Mouse (Mus musculus) neural tube, embryonic 11.5 days (tissue): ENCODE measurements around the gene Gtf2b. TPM values are rescaled to one million over a fixed set of nuclear protein-coding genes. Genes with fewer than 3 reads are reported as not detected.

Source experiments
- ATAC-seq: fragments of 200-750 bp; cut with Nextera tagmentation; 2 replicates; pipeline ENCODE4 v1.8.0; 2017; ENCODE audit warnings: moderate number of reproducible peaks, mild to moderate bottlenecking, moderate TSS enrichment, moderate library complexity; ENCODE audit not compliant: insufficient read depth, low FRiP score, low TSS enrichment
- DNase-seq: peaks from one replicate; pipeline ENCODE4 v3.0.0-alpha.2; 2015; ENCODE audit warnings: low spot score
- H3K27ac ChIP-seq: fragments of 300-500 bp; sonication (generic); 2 replicates; pipeline ENCODE4 v1.5.1; 2014; ENCODE audit warnings: low read depth, mild to moderate bottlenecking, low read length
- H3K27me3 ChIP-seq: fragments of 300-500 bp; sonication (generic); 2 replicates; pipeline ENCODE4 v1.6.1; 2014; ENCODE audit warnings: mild to moderate bottlenecking, low read length, mixed read lengths; ENCODE audit not compliant: control insufficient read depth, insufficient read depth
- H3K36me3 ChIP-seq: fragments of 300-500 bp; sonication (generic); 2 replicates; pipeline ENCODE4 v1.6.1; 2014; ENCODE audit warnings: mild to moderate bottlenecking, low read length, moderate library complexity, mixed read lengths; ENCODE audit not compliant: control insufficient read depth, insufficient read depth
- H3K4me1 ChIP-seq: fragments of 300-500 bp; sonication (generic); 2 replicates; pipeline ENCODE4 v1.6.1; 2014; ENCODE audit warnings: low read length, mixed read lengths; ENCODE audit not compliant: control insufficient read depth, insufficient read depth
- H3K4me2 ChIP-seq: fragments of 300-500 bp; sonication (generic); 2 replicates; pipeline ENCODE4 v1.6.1; 2014; ENCODE audit warnings: low read depth, mild to moderate bottlenecking, moderate library complexity
- H3K4me3 ChIP-seq: fragments of 300-500 bp; sonication (generic); 2 replicates; pipeline ENCODE4 v1.5.1; 2014; ENCODE audit warnings: low read depth, low read length
- H3K9ac ChIP-seq: fragments of 300-500 bp; sonication (generic); 2 replicates; pipeline ENCODE4 v1.6.1; 2014; ENCODE audit warnings: mild to moderate bottlenecking, low read length
- H3K9me3 ChIP-seq: fragments of 300-500 bp; sonication (generic); 2 replicates; pipeline ENCODE4 v1.6.1; 2016; ENCODE audit warnings: low read length; ENCODE audit not compliant: control insufficient read depth
- WGBS: fragments of 180-500 bp; shearing (Covaris S2); extraction: QIAGEN DNeasy Blood & Tissue Kit; methylation state at CpG from one replicate; pipeline ENCODE4 v1.1.7; 2014; 5-methylcytosine and 5-hydroxymethylcytosine counted together
- polyA plus RNA-seq: library from polyadenylated mRNA; unstranded; fragments of >200 nt; fragmentation: Nextera tagmentation; extraction: Ambion mirVana; gene quantifications from 2 replicates; pipeline ENCODE4 v1.2.1, GENCODE M21; 2014

Gene Gtf2b
- polyA plus RNA-seq, 1 experiment from 2014 or later = 98.1 TPM

- H3K36me3 ChIP-seq = peaks cover 6% of the 10 kb centered on the region
- no peak overlapping the region for H3K9ac ChIP-seq
- no peak overlapping the region for H3K27ac ChIP-seq
- DNase-seq = no peak
- H3K4me1 ChIP-seq = no peaks in the 10 kb centered on the region
- WGBS = 87% methylated on average over 3 of the region's 3 CpGs
- ATAC-seq = no peak
- no peaks in the 10 kb centered on the region for H3K27me3 ChIP-seq
- no peak overlapping the region for H3K4me2 ChIP-seq
- H3K9me3 ChIP-seq = no peaks in the 10 kb centered on the region
- no peak overlapping the region for H3K4me3 ChIP-seq
Measured at GRCm38 (mm10) chr3:142777227-142777626, 12.4 kb downstream of the Gtf2b start.

DNA sequence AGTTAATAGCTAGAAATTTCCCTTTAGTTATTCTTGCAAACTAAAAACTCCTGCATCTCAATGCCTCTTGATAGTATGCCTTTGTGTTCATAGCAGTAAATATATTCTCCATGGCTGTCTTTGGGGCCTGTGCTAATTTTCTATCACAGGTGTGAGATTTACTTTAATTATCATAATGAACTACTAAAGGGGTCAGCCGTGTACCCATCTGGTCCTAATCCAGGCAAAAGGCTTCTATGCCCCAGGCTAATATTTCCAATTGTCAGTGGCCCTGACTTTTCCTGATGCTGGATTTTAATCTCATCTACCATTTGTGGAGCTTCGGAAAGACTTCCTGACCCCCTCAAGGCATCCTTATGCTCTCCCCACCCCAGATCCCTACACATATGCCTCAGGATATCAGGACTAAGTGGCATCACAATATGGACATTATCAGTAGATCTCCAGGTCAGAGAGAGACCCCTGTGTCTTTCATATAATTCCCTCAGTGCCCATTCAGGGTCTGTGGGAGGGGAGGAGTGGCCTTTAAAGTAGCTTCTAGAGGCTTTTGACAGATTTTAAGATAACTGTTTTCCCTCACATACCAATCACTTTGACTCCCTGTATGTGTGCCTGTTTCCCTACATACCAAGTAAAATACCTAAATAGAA lies 21.7 kb downstream of the Gtf2b start:
- Histone ChIP-seq H3K27ac (no peak overlapping the region), H3K9ac (no peak overlapping the region), H3K9me3 (no peaks in the 10 kb centered on the region), H3K27me3 (no peaks in the 10 kb centered on the region), H3K36me3 (no peaks in the 10 kb centered on the region), H3K4me2 (no peak overlapping the region), H3K4me3 (no peak overlapping the region), H3K4me1 (no peaks in the 10 kb centered on the region)
- 61% methylated on average over 2 of the region's 2 CpGs for WGBS
- peak; percentile 35; the same call in 1 of the 2 replicates for ATAC-seq
- no peak for DNase-seq

DNA sequence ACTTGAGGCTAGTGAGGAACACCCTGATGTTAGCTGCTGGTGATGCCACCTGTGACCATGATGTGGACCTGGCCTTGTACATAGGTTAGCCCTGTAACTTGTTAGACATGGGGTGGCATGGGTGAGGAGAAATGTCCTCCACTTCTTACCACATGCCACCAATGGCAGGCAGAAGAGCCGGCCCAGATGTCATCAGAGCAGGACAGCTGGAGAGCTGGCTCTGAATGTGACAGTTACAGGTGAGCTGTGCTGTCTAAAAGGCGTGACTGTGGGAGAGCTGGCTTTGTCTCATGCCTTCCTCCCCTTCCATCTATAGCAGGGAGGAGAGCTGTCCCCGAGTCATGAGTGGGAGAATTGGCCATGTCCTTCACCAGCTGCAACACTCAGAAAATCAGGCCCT lies 30.7 kb downstream of the Gtf2b start:
- no peak overlapping the region for H3K4me2 ChIP-seq
- 88% methylated on average over 3 of the region's 3 CpGs for WGBS
- ATAC-seq (no peak; the same call in 1 of the 2 replicates), DNase-seq (no peak)
- no peaks in the 10 kb centered on the region for H3K9me3 ChIP-seq
- no peak overlapping the region for H3K4me3 ChIP-seq
- H3K27ac ChIP-seq = no peak overlapping the region
- H3K27me3 ChIP-seq = no peaks in the 10 kb centered on the region
- no peak overlapping the region for H3K9ac ChIP-seq
- peaks cover 5% of the 10 kb centered on the region for H3K36me3 ChIP-seq
- no peaks in the 10 kb centered on the region for H3K4me1 ChIP-seq

DNA sequence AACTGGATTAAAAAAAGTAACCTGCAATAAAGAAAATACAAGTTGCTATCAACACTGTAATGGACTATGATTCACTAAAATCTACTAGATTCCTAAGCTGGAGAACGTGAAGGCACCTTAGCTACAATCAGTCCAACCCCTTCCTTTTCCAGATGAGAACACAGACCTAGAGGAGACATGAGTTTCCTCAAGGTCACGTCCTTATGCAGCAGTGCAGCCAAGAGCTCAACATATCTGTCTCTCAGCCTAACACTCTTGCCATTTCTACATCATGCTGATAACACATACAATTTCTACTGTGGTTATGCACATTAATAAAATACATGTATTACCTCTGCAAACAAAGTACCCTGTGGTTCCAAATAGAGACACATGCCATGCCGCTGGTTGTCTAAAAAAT lies 46.7 kb downstream of the Gtf2b start:
- Histone ChIP-seq H3K9ac (no peak overlapping the region), H3K27me3 (no peaks in the 10 kb centered on the region), H3K4me1 (no peaks in the 10 kb centered on the region), H3K4me2 (no peak overlapping the region), H3K9me3 (no peaks in the 10 kb centered on the region), H3K4me3 (no peak overlapping the region), H3K36me3 (peaks cover 2% of the 10 kb centered on the region; the same call in 1 of the 2 replicates), H3K27ac (no peak overlapping the region)
- DNase-seq = no peak
- ATAC-seq = no peak
- WGBS = 98% methylated on average over 3 of the region's 3 CpGs

DNA sequence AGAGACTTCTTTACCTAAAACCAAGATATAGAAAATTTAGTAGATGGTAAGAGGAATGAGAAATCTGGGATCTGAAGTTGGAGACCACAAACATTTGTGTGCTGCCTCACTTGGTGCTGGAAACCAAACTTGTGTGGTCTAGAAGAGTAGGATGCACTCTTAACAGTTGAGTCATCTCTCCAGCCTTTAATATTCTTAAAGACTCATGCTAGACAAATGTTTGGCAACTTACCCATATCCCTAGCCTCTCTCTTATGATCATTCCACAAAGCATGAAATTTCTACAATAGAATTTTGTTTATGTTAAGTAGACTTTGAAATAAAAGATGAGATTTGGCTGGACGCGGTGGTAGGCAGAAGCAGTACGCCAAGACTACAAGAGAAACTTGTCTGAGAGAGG lies 52.7 kb downstream of the Gtf2b start:
- no peak for DNase-seq
- H3K9ac ChIP-seq = no peak overlapping the region

GRCm38 (mm10) chr3:142823606-142824005 lies 58.8 kb downstream of the Gtf2b start:
- no peak overlapping the region for H3K4me3 ChIP-seq
- no peak overlapping the region for H3K27ac ChIP-seq
- H3K27me3 ChIP-seq = no peaks in the 10 kb centered on the region
- 96% methylated on average over 1 of the region's 1 CpGs for WGBS
- H3K4me2 ChIP-seq = no peak overlapping the region
- no peak for ATAC-seq
- H3K9ac ChIP-seq = no peak overlapping the region
- no peaks in the 10 kb centered on the region for H3K36me3 ChIP-seq
- H3K4me1 ChIP-seq = no peaks in the 10 kb centered on the region
- H3K9me3 ChIP-seq = no peaks in the 10 kb centered on the region
- no peak for DNase-seq

More for the DNA sequence above, 52.7 kb downstream of the Gtf2b start:
- Histone ChIP-seq H3K4me2 (no peak overlapping the region), H3K36me3 (no peaks in the 10 kb centered on the region), H3K27me3 (no peaks in the 10 kb centered on the region), H3K4me1 (no peaks in the 10 kb centered on the region), H3K9me3 (no peaks in the 10 kb centered on the region), H3K27ac (no peak overlapping the region), H3K4me3 (no peak overlapping the region)
- ATAC-seq = no peak
- 96% methylated on average over 3 of the region's 3 CpGs for WGBS

- H3K9ac ChIP-seq = no peak overlapping the region
- no peak overlapping the region for H3K27ac ChIP-seq
- no peak overlapping the region for H3K4me2 ChIP-seq
- H3K4me1 ChIP-seq = no peaks in the 10 kb centered on the region
- H3K4me3 ChIP-seq = no peak overlapping the region
- H3K9me3 ChIP-seq = no peaks in the 10 kb centered on the region
- DNase-seq = no peak
- no peak for ATAC-seq
- 91% methylated on average over 4 of the region's 4 CpGs for WGBS
- no peaks in the 10 kb centered on the region for H3K27me3 ChIP-seq
- no peaks in the 10 kb centered on the region for H3K36me3 ChIP-seq
Measured at GRCm38 (mm10) chr3:142826449-142827146, 61.8 kb downstream of the Gtf2b start.

DNA sequence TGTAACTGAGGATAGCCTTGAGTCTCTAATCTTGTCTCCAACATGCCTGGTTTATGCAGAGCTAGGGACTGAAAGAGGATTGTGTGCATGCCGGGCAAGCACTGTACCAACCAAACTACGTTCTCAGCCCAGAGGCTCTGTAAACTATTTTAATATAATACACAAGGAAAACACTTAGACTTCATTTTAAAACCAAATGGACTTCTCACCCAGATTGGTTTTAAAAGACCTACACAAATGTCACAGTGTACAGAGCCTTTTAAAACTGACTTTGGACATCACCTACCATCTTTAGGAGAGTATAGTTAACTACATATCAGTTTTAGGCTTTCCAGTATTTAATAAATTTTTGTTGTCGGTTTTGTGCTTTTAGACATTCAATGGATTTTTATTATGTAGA lies 68.1 kb downstream of the Gtf2b start:
- Histone ChIP-seq H3K4me1 (no peaks in the 10 kb centered on the region), H3K27me3 (no peaks in the 10 kb centered on the region)
- WGBS = 95% methylated on average over 3 of the region's 3 CpGs

More for the DNA sequence above, 68.1 kb downstream of the Gtf2b start:
- no peak for ATAC-seq
- Histone ChIP-seq H3K27ac (no peak overlapping the region), H3K4me3 (no peak overlapping the region), H3K4me2 (no peak overlapping the region), H3K36me3 (no peaks in the 10 kb centered on the region), H3K9me3 (no peaks in the 10 kb centered on the region), H3K9ac (no peak overlapping the region)
- no peak for DNase-seq
